Mouse (Mus musculus): ENCODE data around the gene Spdye4a.

Gene Spdye4a

DNA sequence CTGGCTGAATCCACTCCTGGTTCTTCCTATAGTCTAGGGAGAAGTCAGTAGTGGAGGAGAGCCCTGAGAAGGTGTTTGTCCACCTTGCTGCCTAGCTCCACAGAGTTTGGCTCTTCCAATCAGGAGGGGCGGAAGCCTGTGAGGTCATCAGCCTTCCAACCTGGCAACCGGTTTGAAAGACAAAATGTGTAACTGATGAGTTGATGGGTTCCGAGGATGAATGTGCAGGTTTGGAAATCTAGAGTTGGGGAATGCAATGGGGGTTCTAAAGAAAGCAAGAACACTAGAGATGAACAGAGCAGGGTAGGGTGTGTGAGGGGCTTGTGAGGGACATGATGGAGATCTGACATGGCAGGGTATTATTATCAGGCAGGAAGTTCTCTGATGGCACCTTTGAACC is at the start of gene Spdye4a:
TSS of gene Spdye4a (minus strand) at position 101 of the 400 bp plus-strand sequence.
- DNase-seq (ENCODE audit: low spot score), result no peak

DNA sequence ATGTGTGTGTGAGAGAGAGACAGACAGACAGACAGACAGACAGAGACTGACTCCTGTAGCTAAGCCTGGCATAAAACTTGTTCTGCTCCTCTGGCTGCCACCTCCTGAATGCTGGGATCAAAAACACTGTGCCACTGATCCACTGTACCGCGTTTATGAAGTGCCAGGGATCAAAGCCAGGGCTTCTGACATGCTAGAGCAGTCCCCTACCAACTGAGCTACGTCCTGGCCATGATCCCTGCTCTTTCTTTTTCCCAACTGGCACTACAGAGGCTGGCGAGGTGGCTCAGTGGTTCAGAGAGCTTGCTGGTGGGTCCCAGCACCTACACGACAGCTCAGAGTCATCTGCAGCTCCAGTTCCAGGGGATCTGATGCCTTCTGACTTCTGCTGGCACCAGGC is 49.1 kb upstream of the Spdye4a start:
- DNase-seq (ENCODE audit: low spot score), result no peak

GRCm38 (mm10) chr5:143272540-143273330 is 46.0 kb upstream of the Spdye4a start:
- DNase-seq (ENCODE audit: low spot score), result no peak

GRCm38 (mm10) chr5:143272108-143272507 is 45.4 kb upstream of the Spdye4a start:
- DNase-seq (ENCODE audit: low spot score), result no peak

GRCm38 (mm10) chr5:143271642-143272041 is 45.0 kb upstream of the Spdye4a start:
- no peak for DNase-seq (ENCODE audit: low spot score)

GRCm38 (mm10) chr5:143270151-143270519 is 43.4 kb upstream of the Spdye4a start:
- DNase-seq (ENCODE audit: low spot score), result no peak

- no peak for DNase-seq (ENCODE audit: low spot score)
These were observed 42.9 kb upstream of the Spdye4a start, which contains the start of gene Zfp316 for GRCm38 (mm10) chr5:143269363-143270150. TSS of gene Zfp316 (minus strand) at chr5:143270022.

DNA sequence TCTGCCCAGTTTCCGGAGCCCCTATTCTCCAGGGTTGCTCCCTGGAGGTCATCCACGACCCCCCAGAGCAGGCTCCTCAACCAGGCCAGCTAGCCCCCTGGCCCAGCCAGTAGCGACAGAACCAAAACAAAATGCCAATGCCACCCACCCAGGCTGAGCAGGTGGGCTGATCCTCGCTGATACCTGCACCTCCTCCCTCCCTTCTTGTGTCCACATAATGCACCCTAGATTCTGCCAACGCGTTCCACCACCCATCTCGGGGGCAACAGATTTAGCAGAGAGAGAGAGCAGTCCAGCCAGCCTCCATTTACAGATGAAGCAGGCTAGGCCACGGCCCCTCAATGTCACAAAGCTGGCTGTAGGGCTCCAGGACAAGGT is 42.3 kb upstream of the Spdye4a start:
- no peak for DNase-seq (ENCODE audit: low spot score)

GRCm38 (mm10) chr5:143266794-143267193 is 40.1 kb upstream of the Spdye4a start:
- DNase-seq (ENCODE audit: low spot score), result no peak

DNA sequence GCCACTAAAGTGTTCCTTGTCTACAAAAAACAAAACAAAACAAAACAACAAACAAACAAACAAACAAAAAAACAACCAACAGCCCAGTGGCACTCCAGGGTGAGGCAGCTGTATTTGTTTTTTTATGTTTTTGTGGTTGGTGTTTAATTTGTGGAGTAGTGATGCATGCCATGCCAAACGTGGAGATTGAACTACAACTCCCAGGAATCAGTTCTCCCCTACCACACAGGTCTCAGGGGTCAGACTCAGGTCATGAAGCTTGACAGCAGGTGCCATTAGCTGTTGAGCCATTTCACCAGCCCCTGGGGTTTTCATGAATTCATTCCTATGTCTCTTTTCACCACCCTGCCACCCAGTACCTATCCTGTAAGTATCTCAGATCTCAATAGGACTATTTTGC is 38.7 kb upstream of the Spdye4a start:
- no peak for DNase-seq (ENCODE audit: low spot score)

DNA sequence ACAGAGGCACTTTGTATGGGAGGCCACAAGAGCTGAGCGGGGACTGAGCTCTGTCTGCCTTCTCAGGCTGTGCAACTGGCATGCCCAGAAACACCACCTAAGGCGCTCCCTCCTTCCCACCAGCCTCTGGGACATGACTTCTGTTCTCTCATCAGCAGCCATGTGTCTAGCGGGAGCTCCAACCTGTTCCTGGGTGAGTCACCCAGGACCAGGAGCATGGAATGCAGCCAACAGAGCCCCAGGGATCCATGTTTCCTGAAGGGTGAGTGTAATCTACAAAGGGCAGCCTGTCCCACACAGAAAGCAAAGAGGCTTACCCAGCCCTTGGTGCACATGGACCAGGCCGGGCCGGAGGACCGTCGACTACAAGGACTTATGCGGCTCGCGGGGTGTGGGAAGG is 38.0 kb upstream of the Spdye4a start:
- no peak for DNase-seq (ENCODE audit: low spot score)

GRCm38 (mm10) chr5:143261636-143262035 is 34.9 kb upstream of the Spdye4a start:
- no peak for DNase-seq (ENCODE audit: low spot score)

- DNase-seq (ENCODE audit: low spot score), result no peak
These were observed 29.1 kb upstream of the Spdye4a start for GRCm38 (mm10) chr5:143255802-143256201.

- DNase-seq (ENCODE audit: low spot score), result no peak
These were observed 28.4 kb upstream of the Spdye4a start for GRCm38 (mm10) chr5:143255131-143255519.

DNA sequence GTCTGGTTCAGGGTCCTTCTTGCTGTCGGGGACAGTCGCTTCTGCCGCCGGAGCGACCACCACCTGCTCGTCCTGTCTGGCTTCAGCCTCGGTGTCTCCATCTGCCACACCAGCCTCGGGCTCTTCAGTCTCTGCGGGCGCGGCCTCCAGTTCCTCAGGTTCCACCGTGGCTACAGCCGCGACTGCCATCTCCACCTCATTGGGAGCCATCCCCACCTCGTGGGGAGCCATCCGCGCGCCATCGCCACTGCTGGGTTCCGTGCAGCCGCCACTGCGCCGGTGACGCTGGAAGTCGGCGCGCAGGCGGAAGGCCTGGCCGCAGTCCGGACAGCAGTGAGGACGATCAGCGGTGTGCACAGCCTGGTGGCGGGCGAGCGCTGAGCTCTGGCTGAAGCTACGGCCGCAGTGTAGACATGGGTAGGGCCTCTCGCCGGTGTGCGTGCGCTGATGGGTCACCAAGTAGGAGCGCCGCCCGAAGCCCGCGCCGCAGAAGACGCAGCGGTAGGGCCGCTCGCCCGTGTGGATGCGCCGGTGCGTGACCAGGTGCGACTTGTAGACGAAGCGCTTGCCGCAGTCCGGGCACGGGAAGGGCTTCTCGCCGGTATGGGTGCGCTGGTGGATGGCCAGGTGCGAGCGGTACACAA is 27.9 kb upstream of the Spdye4a start:
- DNase-seq (ENCODE audit: low spot score), result no peak

GRCm38 (mm10) chr5:143253881-143254486 is 27.3 kb upstream of the Spdye4a start:
- no peak for DNase-seq (ENCODE audit: low spot score)

GRCm38 (mm10) chr5:143253186-143253880 is 26.6 kb upstream of the Spdye4a start:
- DNase-seq (ENCODE audit: low spot score), result no peak

GRCm38 (mm10) chr5:143252791-143253185 is 26.1 kb upstream of the Spdye4a start:
- no peak for DNase-seq (ENCODE audit: low spot score)

GRCm38 (mm10) chr5:143252039-143252438 is 25.3 kb upstream of the Spdye4a start:
- DNase-seq (ENCODE audit: low spot score), result no peak

DNA sequence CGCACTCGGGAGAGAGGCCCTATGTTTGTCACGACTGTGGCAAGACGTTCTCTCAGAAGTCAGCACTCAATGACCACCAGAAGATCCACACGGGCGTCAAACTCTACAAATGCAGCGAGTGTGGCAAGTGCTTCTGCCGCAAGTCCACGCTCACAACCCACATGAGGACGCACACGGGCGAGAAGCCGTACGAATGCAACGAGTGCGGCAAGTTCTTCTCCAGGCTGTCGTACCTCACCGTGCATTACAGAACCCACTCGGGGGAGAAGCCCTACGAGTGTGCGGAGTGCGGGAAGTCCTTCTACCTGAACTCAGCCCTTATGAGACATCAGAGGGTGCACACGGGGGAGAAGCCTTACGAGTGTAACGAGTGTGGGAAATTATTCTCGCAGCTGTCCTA is 18.2 kb upstream of the Spdye4a start:
- DNase-seq (ENCODE audit: low spot score), result no peak

DNA sequence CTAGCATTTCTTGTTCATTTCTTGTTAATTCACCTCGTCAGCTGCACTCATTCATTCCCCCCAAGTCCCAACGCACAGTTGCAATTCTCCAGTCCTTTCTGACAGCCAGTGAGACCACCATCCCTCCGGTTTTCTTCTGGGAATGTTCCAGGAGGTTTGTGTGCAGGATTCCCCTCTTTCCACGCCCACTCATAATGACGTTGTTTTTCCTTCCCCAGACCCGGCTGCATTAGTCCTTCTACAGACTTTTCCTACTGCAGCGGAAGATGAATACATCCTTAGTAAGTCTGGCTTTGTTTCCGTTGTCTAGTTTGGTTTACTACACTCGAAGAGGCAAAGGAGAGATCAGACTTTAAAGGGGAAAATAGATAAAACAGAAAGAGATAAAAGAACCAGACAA is 9.3 kb upstream of the Spdye4a start:
- no peak for DNase-seq (ENCODE audit: low spot score)
